In the genomic region with DNA sequence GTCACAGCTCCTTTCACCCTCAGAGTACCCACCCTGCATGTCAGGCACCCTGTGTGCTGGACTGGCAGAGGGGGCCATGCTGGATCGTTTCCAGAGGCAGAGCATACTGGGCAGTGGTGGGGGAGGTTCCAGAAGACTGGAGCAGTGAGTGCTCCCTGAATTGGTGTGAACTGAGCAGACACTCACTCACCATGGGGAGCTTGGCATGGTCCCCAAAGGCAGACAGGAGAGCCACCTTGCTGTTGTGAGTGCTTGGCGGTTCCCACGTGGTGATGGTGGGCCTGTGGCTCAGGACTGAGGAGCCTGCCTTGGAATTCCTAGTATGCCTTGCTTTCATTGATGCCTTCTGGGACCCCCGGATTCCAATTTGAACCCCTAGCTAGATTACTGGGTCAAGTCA, we compare ENCODE assay signal across 10 mouse cellular contexts.
"Had no signal": no experiment of that assay in that cellular context is flagged by ENCODE, and none has a peak within 500 bp of the region (broad histone marks: within the 10 kb centered on the region; RNA-seq: fewer than 3 reads in every experiment).

No protein-coding gene starts in this region.

- H3K4me2 ChIP-seq: liver, embryonic 13.5 days; lung, embryonic 15.5 days; midbrain, embryonic 13.5 days had no signal

- DNase-seq: kidney, postnatal 10 days; left cerebral cortex, postnatal 4 days; liver; liver, embryonic 13.5 days; liver, postnatal 0 days; right cerebral cortex, adult 18-20 months; right cerebral cortex, postnatal 25 days; thymus, postnatal 4 days had no signal

- H3K4me1 ChIP-seq: liver, embryonic 13.5 days; lung, embryonic 15.5 days; midbrain, embryonic 13.5 days had no signal

- H3K4me3 ChIP-seq: liver, embryonic 13.5 days; lung, embryonic 15.5 days; midbrain, embryonic 13.5 days had no signal

- H3K9ac ChIP-seq: liver, embryonic 13.5 days; liver, postnatal 0 days; lung, embryonic 15.5 days; midbrain, embryonic 13.5 days had no signal

- H3K9me3 ChIP-seq: liver, embryonic 13.5 days; lung, embryonic 15.5 days; midbrain, embryonic 13.5 days had no signal

- ATAC-seq: liver, postnatal 0 days; midbrain, embryonic 13.5 days had no signal

- H3K27ac ChIP-seq: liver, embryonic 13.5 days; lung, embryonic 15.5 days; midbrain, embryonic 13.5 days had no signal

- H3K36me3 ChIP-seq: liver, embryonic 13.5 days; lung, embryonic 15.5 days; midbrain, embryonic 13.5 days had no signal

- H3K27me3 ChIP-seq: lung, embryonic 15.5 days; midbrain, embryonic 13.5 days had no signal
